Mouse (Mus musculus) thymus, postnatal 36 days (tissue): ENCODE results near the gene Usp5.

Experiments used
- DNase-seq, 2 experiments: peaks; one replicate each; pipeline ENCODE4 v3.0.0; 2022; ENCODE audit warnings: mixed read lengths in 2 of 2

The Usp5 gene

GRCm38 (mm10) chr6:124786756-124787420 is 42.4 kb downstream of the Usp5 start:
- DNase-seq, result no peak

GRCm38 (mm10) chr6:124782436-124782835 is 46.8 kb downstream of the Usp5 start:
- peak; percentile 66 to 71 for DNase-seq

- DNase-seq, result no peak
Observed at GRCm38 (mm10) chr6:124780917-124781316, 48.4 kb downstream of the Usp5 start.

GRCm38 (mm10) chr6:124779984-124780416 is 49.3 kb downstream of the Usp5 start:
- DNase-seq, result no peak

GRCm38 (mm10) chr6:124779222-124779983 is 49.9 kb downstream of the Usp5 start, which contains the start of gene Lrrc23:
Gene Lrrc23 (minus strand): TSS chr6:124779727.
- DNase-seq, result peak; percentile 70 to 78

GRCm38 (mm10) chr6:124770511-124770910 is 58.8 kb downstream of the Usp5 start:
- DNase-seq, result no peak

- DNase-seq, result no peak
Observed at GRCm38 (mm10) chr6:124770013-124770412, 59.3 kb downstream of the Usp5 start.

- peak; percentile 57 to 78 for DNase-seq
Observed at GRCm38 (mm10) chr6:124769101-124769765, 60.1 kb downstream of the Usp5 start, which contains the start of gene Eno2. Gene Eno2 (minus strand): TSS chr6:124769673.

GRCm38 (mm10) chr6:124768704-124769044 is 60.6 kb downstream of the Usp5 start:
- DNase-seq, result no peak

- peak; percentile 18 to 37 for DNase-seq
Observed at GRCm38 (mm10) chr6:124767920-124768703, 61.2 kb downstream of the Usp5 start.

GRCm38 (mm10) chr6:124767536-124767919 is 61.8 kb downstream of the Usp5 start:
- no peak for DNase-seq

GRCm38 (mm10) chr6:124765951-124766350 is 63.3 kb downstream of the Usp5 start:
- no peak for DNase-seq
